Mouse (Mus musculus) ES-CJ7 (cell line): ENCODE results near the gene Fnbp1l.

Experiments
- DNase-seq: peaks from one replicate; pipeline ENCODE4 v3.0.0; 2011; ENCODE audit warnings: low read depth, low spot score

Fnbp1l gene

GRCm38 (mm10) chr3:122606105-122606801, 13.3 kb downstream of the Fnbp1l start:
- DNase-seq: no peak

GRCm38 (mm10) chr3:122603229-122603628, 16.3 kb downstream of the Fnbp1l start:
- no peak for DNase-seq

- DNase-seq: no peak
These were observed 17.1 kb downstream of the Fnbp1l start for GRCm38 (mm10) chr3:122602370-122602769.

GRCm38 (mm10) chr3:122599291-122599690, 20.2 kb downstream of the Fnbp1l start:
- DNase-seq: no peak

- no peak for DNase-seq
These were observed 28.7 kb downstream of the Fnbp1l start for GRCm38 (mm10) chr3:122590804-122591203.

GRCm38 (mm10) chr3:122590346-122590745, 29.2 kb downstream of the Fnbp1l start:
- no peak for DNase-seq

GRCm38 (mm10) chr3:122586918-122587641, 32.4 kb downstream of the Fnbp1l start:
- DNase-seq: no peak

GRCm38 (mm10) chr3:122577360-122577759, 42.2 kb downstream of the Fnbp1l start:
- DNase-seq: no peak

GRCm38 (mm10) chr3:122574921-122575320, 44.6 kb downstream of the Fnbp1l start:
- DNase-seq: no peak

GRCm38 (mm10) chr3:122573426-122574286, 45.9 kb downstream of the Fnbp1l start:
- no peak for DNase-seq

- no peak for DNase-seq
These were observed 53.0 kb downstream of the Fnbp1l start for GRCm38 (mm10) chr3:122566549-122566948.

GRCm38 (mm10) chr3:122566112-122566511, 53.4 kb downstream of the Fnbp1l start:
- no peak for DNase-seq

GRCm38 (mm10) chr3:122565285-122565684, 54.2 kb downstream of the Fnbp1l start:
- DNase-seq: peak; percentile 89

GRCm38 (mm10) chr3:122557766-122558165, 61.7 kb downstream of the Fnbp1l start:
- DNase-seq: no peak

- no peak for DNase-seq
These were observed 68.3 kb downstream of the Fnbp1l start for GRCm38 (mm10) chr3:122551174-122551573.

- DNase-seq: no peak
These were observed 72.0 kb downstream of the Fnbp1l start for GRCm38 (mm10) chr3:122547469-122547868.

- DNase-seq: no peak
These were observed 74.2 kb downstream of the Fnbp1l start for GRCm38 (mm10) chr3:122545346-122545745.

GRCm38 (mm10) chr3:122540918-122541317, 78.6 kb downstream of the Fnbp1l start:
- DNase-seq: no peak

GRCm38 (mm10) chr3:122539961-122540690, 79.4 kb downstream of the Fnbp1l start:
- no peak for DNase-seq

GRCm38 (mm10) chr3:122538851-122539250, 80.7 kb downstream of the Fnbp1l start:
- no peak for DNase-seq

GRCm38 (mm10) chr3:122535938-122536703, 83.4 kb downstream of the Fnbp1l start:
- no peak for DNase-seq
